Mouse (Mus musculus) olfactory bulb, adult 2 months (tissue): ENCODE data around the gene Gm4756. TPM values are rescaled to one million over a fixed set of nuclear protein-coding genes. Genes with fewer than 3 reads are reported as not detected.

Experiments used
- H3K27ac ChIP-seq: fragments of 200-500 bp; 2 replicates; pipeline ENCODE4 v1.5.1; 2012; ENCODE audit warnings: low read depth, low read length; ENCODE audit not compliant: insufficient read depth
- H3K4me1 ChIP-seq: fragments of 200-500 bp; 2 replicates; pipeline ENCODE4 v1.6.1; 2012; ENCODE audit warnings: low read length; ENCODE audit not compliant: control insufficient read depth, insufficient read depth
- H3K4me3 ChIP-seq: fragments of 200-500 bp; 2 replicates; pipeline ENCODE4 v1.5.1; 2012; ENCODE audit warnings: mild to moderate bottlenecking, low read depth, low read length, moderate library complexity; ENCODE audit not compliant: insufficient read depth
- CTCF ChIP-seq: fragments of 200-500 bp; IDR thresholded peaks from 2 replicates; pipeline ENCODE4 v1.5.1; 2012; ENCODE audit warnings: low read depth, mild to moderate bottlenecking, low read length, moderate library complexity; ENCODE audit not compliant: insufficient read depth
- POLR2A ChIP-seq: fragments of 200-500 bp; IDR thresholded peaks from 2 replicates; pipeline ENCODE4 v1.6.1; 2012; ENCODE audit warnings: mild to moderate bottlenecking, low read depth, low read length, moderate library complexity; ENCODE audit not compliant: insufficient read depth
- WGBS: fragments of 180-500 bp; shearing (Covaris S2); methylation state at CpG from one replicate; pipeline ENCODE4 v1.1.7; 2018; 5-methylcytosine and 5-hydroxymethylcytosine counted together
- polyA plus RNA-seq: library from polyadenylated mRNA; stranded (reverse); fragments of >200 nt; gene quantifications from 2 replicates; pipeline ENCODE4 v1.2.4, GENCODE M21; 2012; ENCODE audit warnings: low replicate concordance; ENCODE audit not compliant: missing spikeins, insufficient read depth, insufficient read length

Gm4756 gene
- polyA plus RNA-seq, 1 experiment = not detected

GRCm38 (mm10) chr12:72535599-72535998, 113.9 kb downstream of the Gm4756 start:
- 0 out of 2 replicates have a peak overlapping the region, but pooled peaks have one; percentile 8 for H3K27ac ChIP-seq
- 38% methylated on average over 3 of the region's 3 CpGs for WGBS
- peak overlapping the region; percentile 87 for H3K4me3 ChIP-seq
- H3K4me1 ChIP-seq = no peaks in the 10 kb centered on the region
- TF ChIP-seq POLR2A (no peak), CTCF (no peak)

DNA sequence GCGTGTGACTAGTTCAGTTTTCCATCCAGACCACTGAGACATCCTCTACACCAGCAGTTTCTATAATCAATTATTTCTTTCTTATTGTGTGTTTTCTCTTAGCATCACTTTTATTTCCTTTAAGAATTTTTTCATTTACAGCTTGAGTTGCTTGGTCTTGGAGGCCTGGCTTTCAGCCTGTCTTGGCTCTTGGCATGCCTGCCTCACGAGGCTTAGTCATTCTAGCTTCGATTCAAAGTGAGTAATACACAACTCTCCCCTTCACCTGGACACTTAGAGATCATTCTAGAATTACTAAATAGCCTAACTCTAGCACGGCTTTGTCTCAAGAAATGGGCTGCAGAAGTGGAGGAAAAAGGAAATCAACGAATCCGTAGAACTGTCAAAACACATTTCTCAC, 115.5 kb downstream of the Gm4756 start:
- 83% methylated on average over 6 of the region's 6 CpGs for WGBS

GRCm38 (mm10) chr12:72532303-72532702, 117.2 kb downstream of the Gm4756 start:
- no peak for TF ChIP-seq CTCF
- no peak for TF ChIP-seq POLR2A
- Histone ChIP-seq H3K4me1 (no peaks in the 10 kb centered on the region), H3K27ac (no peak overlapping the region), H3K4me3 (no peak overlapping the region)
- 83% methylated on average over 7 of the region's 7 CpGs for WGBS

More for the DNA sequence above, 115.5 kb downstream of the Gm4756 start:
- Histone ChIP-seq H3K4me3 (no peak overlapping the region), H3K27ac (no peak overlapping the region), H3K4me1 (no peaks in the 10 kb centered on the region)
- TF ChIP-seq CTCF (no peak), POLR2A (no peak)

Other genes with a start within 250 kb of the Gm4756 start
- gene Rtn1, start 240.6 kb downstream of the Gm4756 start, polyA plus RNA-seq = 402 TPM in 1 of 2 replicates, not detected in the other
- not detected in 2 replicates for gene Lrrc9, start 207.8 kb downstream of the Gm4756 start, polyA plus RNA-seq
- gene Pcnx4, start 113.3 kb downstream of the Gm4756 start, polyA plus RNA-seq = not detected in 2 replicates
- not detected in 2 replicates for gene Dhrs7, start 15.2 kb upstream of the Gm4756 start, polyA plus RNA-seq
- gene Ppm1a, start 107.8 kb upstream of the Gm4756 start, polyA plus RNA-seq = 268 and 406 TPM in 2 replicates